Mouse (Mus musculus) v-Abl transformed pro-B cells (cell line): ENCODE results near the gene Fam151a.
"Not testable (repeated sequence)": the region's sequence is repeated elsewhere in the genome, so short reads cannot be mapped to it uniquely, and the experiment has no call there.

Experiments used
- in situ Hi-C, 2 experiments: fragments of 400-800 bp; cut with MboI; formaldehyde crosslinking; loops; one replicate each; pipeline ENCODE4 v1.15.1; 2025; ENCODE audit not compliant: unreplicated experiment in 2 of 2

Gene Fam151a

DNA sequence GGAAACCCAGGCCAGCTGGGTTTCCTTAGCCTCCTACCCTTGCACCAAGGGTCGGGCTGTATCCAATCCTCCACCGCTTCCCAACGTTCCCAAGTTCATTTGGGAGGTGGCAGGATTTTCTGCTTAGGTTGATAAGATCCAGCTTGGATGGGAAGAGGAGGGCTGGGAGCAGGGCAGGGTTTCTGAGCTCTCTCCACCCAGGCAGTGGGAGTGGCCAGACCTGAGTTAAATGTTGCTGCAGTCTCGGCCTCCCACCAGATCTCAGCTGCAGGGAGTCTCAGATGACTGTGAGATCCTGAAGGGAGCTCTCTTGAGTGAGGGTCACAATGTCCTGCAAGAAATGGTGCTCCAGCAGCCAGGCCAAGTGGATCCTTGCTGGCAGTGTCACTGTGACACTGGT lies at the start of gene Fam151a:
Fam151a (plus strand) TSS at position 254 of the 400 bp plus-strand sequence.
- in situ Hi-C loops: no loop called here

GRCm38 (mm10) chr4:106688636-106689296 lies 44.9 kb upstream of the Fam151a start:
- in situ Hi-C loops: no loop called here

GRCm38 (mm10) chr4:106693841-106694430 lies 39.8 kb upstream of the Fam151a start:
- in situ Hi-C loops: no loop called here

GRCm38 (mm10) chr4:106699989-106700388 lies 33.7 kb upstream of the Fam151a start:
- in situ Hi-C loops: loop anchor here in 1 of 2 experiments (10.0 kb wide), 1 partner anchor 225 kb away; no protein-coding TSS in a partner anchor

DNA sequence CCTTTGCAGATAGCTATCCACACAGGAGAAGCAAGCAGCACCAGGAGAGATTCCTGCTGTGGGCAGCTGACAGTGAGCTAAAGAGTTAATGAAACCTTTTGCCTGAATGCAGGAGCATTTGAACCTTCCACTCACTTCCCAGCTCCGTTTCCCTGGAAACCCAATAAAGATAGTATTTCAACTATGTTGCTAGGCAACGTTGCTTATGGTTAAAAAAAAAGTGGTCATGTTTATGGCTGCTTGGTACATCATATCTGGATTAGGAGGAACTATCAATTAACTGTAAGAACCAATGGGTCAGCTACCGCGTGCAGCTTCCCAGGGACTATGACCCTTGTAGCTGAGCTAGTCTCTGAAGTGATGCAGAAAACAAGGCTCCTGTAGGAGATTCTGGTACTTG lies 32.9 kb upstream of the Fam151a start:
- in situ Hi-C loops: loop anchor here in 1 of 2 experiments (10.0 kb wide), 1 partner anchor 226 kb away; no protein-coding TSS in a partner anchor

- in situ Hi-C loops: loop anchor here in 1 of 2 experiments (10.0 kb wide), 1 partner anchor 229 kb away; no protein-coding TSS in a partner anchor
Observed at GRCm38 (mm10) chr4:106703956-106704355, 29.7 kb upstream of the Fam151a start.

DNA sequence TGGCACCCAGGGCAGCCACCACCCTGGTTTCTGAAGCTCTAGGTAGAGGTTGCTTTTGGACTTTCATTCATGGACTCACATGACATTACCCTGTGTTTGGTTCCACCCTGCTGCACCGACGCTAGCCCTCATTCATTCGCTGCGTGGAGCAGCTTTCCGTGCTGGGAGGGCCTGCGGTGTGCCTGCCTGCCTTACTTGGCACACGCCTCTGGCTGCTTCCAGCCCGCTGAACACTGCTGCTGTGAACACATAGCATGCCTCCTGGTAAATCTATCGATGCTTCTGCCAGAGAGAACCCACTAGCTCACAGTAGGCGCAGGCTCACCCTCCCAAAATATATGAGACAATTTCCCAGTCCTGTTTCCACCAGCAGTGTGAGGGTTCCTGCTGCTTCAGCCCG lies 29.3 kb upstream of the Fam151a start:
- in situ Hi-C loops: loop anchor here in 1 of 2 experiments (10.0 kb wide), 1 partner anchor 230 kb away; no protein-coding TSS in a partner anchor

DNA sequence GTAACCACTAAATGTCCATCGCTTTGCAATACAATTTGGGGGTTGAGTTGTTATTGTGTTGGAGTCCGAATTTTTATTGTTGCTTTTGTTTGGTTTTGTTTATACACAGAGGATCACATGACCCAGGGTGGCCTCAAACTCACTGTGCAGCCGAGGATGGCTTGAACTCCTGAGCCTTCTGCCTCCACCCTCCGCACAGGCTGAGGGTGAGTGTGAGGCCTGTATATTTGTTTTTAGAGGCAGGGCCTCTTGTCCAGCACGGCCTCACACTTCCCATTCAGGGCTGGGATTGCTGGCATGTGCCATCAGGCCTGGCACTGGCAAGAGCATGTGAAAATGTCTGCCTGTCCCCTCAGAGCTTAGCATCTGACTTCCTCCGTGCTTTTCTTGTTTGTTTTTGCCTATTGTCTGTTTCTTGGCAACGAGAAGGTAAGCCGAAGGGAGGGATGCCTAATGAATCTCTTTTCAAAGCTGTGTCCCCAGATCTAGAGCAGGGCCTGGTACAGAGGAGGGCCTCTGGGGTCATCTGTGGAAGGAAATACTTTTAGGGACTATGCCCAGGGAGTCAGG lies 28.5 kb upstream of the Fam151a start:
- in situ Hi-C loops: loop anchor here (5.0 to 10.0 kb wide), 3 partner anchors 73 to 230 kb away; no protein-coding TSS in a partner anchor

DNA sequence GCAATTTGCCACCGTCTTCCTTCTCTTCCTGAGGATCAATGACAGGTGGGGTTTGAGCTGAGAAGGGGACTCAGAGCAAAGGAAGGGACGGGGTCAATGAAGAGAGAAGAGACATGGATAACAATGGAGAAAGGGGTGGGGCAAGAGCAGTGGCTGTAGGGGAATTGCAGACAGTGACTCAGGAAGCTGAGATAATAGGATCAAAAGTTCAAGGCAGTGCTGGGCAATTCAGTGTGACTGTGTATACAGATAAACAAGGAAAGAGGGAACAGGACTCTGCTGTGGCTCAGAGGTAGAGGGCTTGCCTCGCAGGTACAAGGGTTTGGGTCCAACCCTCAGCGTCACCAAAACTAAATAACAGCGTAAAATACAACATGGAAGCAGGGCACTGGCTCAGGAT lies 25.7 kb upstream of the Fam151a start:
- in situ Hi-C loops: loop anchor here (5.0 to 10.0 kb wide), 3 partner anchors 76 to 233 kb away; no protein-coding TSS in a partner anchor

DNA sequence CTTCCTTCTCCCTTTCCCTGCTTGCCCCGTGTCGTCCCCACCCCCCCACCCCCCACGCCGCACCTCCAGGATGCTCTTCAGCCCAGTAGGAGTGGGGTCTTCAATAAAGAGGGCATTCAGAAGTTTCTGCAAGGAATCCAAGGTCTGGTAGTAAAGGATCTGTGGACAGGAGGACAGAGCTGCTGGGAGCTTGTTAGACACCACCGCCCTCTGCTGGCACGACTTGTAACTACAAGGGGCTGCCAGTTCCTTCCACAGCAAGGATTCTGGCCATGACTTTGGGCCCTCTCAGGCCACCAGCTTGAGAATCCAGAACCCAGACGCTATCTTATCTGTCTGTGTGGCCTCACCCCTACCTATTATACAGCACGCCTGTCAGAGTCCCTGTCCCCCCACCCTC lies 25.3 kb upstream of the Fam151a start:
- in situ Hi-C loops: loop anchor here (5.0 to 10.0 kb wide), 3 partner anchors 76 to 234 kb away; no protein-coding TSS in a partner anchor

- in situ Hi-C loops: loop anchor here in 1 of 2 experiments (10.0 kb wide), 1 partner anchor 239 kb away; no protein-coding TSS in a partner anchor
Observed at GRCm38 (mm10) chr4:106713622-106714021, 20.1 kb upstream of the Fam151a start.

- in situ Hi-C loops: no loop called here
Observed at GRCm38 (mm10) chr4:106720631-106721030, 13.1 kb upstream of the Fam151a start.

DNA sequence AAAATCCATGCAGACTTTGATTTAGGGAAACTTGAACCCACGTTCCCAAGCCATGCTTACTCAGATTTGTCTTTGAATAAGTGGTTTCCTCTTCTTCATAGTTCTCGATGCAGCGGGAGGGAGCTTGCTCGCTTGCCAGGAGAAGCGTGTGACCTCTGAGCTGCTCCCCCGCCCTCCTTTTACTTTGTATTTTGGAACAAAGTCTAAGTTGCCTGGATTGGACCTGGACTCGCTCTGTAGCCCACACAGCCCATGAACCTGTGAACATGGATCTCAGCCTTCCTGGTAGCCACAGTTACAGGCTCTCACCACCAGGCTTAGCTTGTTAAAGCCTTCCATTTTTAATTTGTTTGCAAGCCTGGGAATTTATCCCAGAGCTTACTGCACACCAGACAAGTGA lies 2.9 kb upstream of the Fam151a start, which contains the start of gene Mroh7:
Mroh7 (minus strand) TSS at position 112 of the 400 bp plus-strand sequence.
- in situ Hi-C loops: no loop called here

DNA sequence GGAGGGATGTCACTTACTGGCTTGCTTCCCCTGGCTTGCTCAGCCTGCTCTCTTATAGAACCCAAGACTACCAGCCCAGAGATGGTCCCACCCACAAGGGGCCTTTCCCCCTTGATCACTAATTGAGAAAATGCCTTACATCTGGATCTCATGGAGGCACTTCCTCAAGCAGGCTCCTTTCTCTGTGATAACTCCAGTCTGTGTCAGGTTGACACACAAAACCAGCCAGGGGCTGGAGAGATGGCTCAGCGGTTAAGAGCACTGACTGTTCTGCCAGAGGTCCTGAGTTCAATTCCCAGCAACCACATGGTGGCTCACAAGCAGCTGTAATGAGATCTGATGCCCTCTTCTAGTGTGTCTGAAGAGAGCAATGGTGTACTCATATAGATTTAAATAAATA lies 3.2 kb downstream of the Fam151a start:
- in situ Hi-C loops: not testable (repeated sequence)

DNA sequence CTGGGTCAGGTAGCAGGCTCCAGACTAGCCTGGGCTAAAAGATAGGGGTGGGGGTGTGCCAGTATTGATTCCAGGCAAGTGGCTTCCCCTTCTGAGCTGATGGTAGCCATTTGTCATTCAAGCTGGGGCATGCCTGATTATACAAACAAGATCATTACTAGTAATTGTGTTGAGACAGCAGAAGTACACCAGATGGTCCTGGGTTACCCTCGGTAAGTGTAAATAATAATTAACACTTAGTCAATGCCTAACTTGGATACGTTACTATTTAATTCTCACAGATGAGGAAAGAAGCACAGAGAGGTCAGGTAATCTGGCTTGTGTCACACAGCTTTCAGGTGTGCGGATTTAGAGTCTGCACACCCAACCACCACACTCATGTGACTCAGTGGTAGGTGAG lies 4.2 kb downstream of the Fam151a start:
- in situ Hi-C loops: no loop called here

- in situ Hi-C loops: no loop called here
Observed at GRCm38 (mm10) chr4:106745862-106746261, 12.2 kb downstream of the Fam151a start.

- in situ Hi-C loops: no loop called here
Observed at GRCm38 (mm10) chr4:106747001-106747580, 13.4 kb downstream of the Fam151a start.

DNA sequence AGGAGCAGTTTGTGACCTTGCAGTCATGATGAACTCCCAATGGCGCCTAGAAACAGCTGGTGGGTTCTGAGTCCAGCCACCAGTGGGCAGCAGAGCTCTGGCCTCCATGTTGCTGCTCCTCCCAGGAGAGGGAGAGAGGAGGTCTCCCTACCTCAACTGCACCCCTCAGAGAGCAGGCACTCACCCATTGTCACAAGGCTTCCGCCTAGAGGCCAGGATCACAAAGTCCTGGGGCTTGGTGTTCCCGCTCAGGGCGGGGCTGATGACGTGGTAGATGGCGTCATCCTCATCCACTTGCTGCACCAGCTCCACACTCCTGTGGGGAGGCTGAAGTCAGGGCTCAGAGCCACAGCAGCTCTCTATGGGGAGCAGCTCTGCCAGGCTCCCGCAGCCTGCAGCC lies 16.0 kb downstream of the Fam151a start:
- in situ Hi-C loops: no loop called here

- in situ Hi-C loops: no loop called here
Observed at GRCm38 (mm10) chr4:106751726-106752125, 18.0 kb downstream of the Fam151a start.

- in situ Hi-C loops: no loop called here
Observed at GRCm38 (mm10) chr4:106764166-106764565, 30.5 kb downstream of the Fam151a start.

DNA sequence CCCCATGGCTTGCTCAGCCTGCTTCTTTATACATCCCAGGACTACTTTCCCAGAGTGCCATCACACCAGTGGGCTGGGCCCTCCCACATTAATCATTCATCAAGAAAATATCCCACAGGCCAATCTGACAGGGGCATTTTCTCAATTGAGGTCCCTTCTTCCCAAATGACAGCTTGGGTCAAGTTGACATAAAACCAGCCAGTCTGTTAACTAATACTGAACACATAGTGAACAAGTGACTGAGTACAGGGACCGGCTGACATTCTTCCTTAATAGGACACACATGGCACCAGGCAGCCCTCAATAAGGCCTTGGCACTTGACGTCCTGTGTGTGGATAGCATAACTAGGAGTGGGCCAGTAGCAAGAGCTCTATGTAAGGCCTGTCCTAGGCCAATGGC lies 35.6 kb downstream of the Fam151a start:
- in situ Hi-C loops: no loop called here
